Mouse (Mus musculus): Measurements from ENCODE around the gene Txnrd3.

Gene Txnrd3

DNA sequence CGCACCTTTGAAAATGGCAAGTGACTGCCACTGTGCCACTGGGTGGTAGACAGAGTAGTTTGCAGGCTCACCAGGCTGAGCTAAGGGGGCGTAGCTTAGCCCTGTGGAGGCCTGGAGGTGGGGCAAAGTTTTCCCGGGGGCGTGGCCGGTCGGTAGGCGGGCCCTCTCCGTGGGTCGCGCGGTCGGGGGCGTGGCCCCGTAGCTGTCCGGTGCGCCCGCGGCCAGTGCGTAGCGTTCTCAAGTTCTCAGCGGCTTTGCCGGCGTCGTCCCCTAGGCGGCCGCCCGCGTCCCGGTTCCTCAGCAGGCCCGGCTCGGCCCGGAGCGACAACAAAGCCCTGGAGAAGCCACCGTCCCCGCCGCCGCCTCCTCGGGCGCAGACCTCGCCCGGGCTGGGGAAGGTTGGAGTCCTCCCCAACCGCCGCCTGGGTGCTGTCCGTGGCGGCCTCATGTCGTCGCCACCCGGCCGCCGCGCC, at the start of gene Txnrd3:
Gene Txnrd3, plus strand, starts transcription at position 191 of the 473 bp plus-strand sequence.
- peak; percentile 81 to 89 for DNase-seq (ENCODE audit: low spot score in 2 of 2)

DNA sequence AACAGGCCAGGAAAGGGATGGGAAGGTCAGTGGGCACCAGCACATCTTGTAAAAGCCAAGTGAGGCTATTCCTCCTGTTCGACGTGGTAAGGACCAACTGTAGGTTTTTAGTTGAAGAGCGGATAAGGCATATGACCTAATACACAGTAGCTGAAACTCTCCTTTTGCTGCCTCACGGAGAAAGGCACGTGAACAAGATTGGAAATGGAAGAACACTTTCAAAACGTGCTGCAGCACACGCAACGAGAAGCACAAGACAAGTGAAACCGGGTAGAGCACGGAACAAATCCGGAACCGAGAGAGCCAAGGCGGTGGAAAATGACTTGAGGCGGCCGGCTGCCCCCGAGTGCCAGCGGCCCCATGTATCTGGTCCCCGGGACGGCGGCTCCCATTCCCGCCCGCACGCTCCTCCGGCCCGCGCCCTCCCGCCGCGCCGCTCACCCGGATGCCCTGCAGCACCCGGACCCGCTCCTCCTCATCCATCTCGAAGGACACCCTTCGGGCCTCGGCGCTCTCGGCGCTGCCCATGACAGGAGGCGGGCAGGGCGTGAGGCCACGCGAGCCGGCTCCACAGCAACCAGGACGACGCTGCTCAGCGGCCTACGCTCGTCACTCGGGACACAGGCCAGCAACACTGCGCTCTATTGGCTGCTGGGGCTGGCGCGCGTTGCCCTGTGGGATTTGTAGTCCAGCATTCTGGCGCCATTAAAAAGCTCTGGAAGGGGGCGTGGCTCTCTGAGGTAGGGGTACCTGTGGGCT, 48.6 kb upstream of the Txnrd3 start, which contains the start of gene Chchd6:
Gene Chchd6, minus strand, starts transcription at position 635 of the 759 bp plus-strand sequence.
- DNase-seq (ENCODE audit: low spot score in 2 of 2) = peak; percentile 83 to 87

DNA sequence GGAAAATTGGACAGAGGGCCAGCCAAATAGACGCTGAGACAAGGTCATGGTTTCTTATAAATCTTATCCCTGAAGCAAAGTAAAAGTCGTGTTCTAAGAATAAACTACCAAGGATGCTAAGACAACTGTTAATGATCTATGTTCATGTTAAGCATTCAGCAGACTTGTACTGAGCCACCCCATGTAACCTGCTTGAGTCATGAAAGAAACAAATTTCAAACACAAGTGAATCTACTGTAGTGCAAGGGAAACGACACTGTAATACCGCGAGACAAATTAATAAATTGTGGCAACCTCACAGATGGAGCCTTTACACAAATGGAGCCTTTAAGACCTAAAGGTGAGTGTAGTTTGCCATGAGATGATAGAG, 48.0 kb upstream of the Txnrd3 start:
- DNase-seq (ENCODE audit: low spot score in 2 of 2) = no peak

DNA sequence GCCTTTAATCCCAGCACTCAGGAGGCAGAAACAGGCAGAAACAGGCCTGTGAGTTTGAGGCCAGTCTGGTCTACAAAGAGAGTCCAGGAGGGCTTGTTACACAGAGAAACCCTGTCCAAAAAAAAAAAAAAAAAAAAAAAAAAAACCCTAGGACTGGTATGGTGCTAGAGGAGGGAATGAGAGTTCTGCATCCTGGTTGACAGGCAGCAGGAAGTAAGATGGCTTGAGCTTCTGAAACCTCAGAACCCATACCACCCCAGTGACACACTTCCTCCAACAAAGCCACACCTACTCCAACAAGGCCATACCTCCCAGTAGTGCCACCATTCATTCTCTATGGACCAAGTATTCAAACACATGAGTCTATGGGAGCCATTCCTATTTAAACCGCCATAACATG, 47.3 kb upstream of the Txnrd3 start:
- no peak for DNase-seq (ENCODE audit: low spot score in 2 of 2)

DNA sequence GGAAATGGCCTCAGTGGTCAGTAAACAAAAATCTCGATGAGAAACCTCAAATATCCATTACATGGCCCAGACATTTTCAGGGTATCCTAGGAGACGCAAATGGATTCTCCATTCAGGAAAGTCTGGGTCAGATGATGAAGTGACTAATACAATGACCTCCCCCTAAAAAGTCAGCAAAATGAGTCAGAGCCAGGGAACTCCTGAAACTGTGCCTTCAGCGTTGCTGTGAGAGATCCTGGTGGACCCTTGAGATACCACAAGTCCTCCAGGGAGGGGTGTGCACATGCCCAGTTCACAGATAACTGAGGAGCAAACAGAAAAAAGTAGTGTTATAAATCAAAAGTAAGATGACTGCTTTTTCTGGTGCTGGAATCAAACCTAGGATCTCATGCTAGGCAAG, 37.7 kb upstream of the Txnrd3 start:
- DNase-seq (ENCODE audit: low spot score in 2 of 2) = no peak

DNA sequence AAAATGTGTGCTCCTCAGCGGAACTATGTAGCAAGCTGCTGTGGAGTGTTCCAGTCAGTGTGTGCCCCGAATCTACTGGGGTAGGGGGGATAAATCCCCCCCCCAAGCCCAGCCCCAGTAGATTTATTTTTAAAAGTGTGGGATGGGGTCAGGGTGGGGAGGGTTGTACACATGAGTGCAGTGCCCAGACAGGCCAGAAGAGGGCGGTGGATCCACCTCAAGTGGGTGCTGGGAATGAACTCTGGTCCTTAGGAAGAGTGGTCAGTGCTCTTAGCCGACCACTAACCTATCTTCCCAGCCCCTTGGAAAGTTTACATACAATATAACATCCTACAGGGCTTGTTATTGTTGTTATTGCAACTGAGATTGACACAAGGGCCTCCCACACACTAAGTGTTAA, 35.8 kb upstream of the Txnrd3 start:
- DNase-seq (ENCODE audit: low spot score in 2 of 2) = peak in 1 of 2 experiments; percentile 17

DNA sequence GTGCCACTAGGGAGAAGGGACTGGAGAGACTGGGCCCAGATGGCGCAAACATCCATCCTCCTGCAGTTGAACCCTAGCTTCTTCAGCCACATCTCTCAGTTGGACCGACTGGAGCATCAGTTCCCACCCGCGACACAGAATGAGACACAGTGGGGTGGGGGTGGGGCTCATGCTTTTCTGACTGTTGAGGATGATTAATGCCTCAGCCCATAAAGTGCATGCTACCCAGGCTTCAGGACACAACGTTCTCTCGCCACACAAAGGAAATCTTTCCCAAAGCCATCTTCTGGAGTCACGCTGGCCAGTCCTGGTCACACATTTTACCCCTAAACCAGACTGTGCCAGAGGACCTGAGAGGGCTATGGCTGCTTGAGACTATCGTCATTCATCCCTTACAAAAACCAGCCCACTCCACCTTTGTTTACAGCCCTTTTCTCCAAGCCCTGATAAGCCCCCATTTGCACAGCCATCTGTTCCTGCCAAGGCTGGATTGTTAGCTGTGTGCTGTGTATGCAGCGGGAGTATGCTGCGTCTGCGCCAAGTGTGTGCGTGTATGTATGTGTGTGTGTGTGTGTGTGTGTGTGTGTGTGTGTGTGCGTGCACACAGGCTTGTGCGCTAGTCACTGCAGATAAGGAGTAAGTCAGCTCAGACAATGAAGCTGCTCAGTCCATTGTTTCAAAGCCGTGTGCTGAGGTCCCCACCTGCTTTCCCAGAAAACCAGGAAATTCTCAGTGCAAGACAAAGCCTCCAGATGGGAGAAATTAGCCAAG, 30.3 kb upstream of the Txnrd3 start:
- DNase-seq (ENCODE audit: low spot score in 2 of 2) = no peak

DNA sequence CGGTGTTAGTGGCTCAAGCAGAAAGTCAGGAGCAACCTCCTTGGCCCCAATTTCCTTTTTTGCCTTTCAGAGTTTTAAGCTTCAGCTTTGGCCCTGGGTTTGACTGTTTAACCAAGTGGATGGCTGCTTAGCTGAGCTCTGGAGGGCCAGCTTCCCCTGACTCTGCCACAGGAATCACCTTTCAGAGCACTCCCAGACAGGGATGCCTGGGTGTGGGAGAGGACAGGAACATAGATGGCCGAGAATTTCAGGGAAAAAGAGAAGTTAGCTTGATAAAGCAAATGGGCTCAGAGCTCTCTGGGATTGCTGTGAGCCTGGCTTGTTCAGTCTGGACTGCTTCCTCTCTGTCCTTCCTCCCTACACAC, 29.7 kb upstream of the Txnrd3 start:
- no peak for DNase-seq (ENCODE audit: low spot score in 2 of 2)

DNA sequence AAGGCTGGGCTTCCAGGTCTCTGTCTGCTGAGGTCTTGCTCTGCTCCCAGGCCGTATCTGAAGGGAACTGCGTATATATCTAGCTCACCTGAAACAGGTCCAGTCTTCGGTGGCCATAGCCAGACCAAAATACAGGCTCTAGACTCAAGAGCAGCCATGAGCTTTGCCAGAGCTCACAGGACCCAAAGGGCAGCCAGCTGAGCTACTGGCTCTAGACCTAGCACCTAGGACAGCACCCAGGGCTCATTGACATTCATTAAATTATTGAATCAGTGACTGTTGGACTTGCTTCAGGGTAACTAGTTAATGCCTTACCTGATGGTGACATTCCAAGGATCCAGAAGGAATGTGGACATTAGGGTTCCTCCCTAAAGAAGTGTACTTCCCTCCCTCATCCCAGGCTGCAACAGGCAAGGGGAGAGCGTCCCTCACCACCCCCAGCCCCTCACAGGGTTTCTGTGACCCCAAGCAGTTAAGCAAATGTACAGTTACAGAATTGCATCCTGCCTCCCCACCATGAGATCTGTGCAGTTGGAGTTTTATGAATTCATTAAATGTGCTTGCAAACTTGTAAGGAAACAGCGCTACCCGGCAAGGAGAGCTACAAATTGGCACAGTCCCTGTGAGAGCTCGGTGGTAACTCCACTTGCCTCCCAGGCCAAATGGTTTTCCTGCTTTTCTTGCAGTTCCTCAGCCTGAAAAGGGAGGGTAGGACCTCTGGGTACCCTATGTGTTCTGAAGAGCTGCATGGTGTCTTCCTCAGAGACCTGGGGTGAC, 29.0 kb upstream of the Txnrd3 start:
- DNase-seq (ENCODE audit: low spot score in 2 of 2) = no peak

DNA sequence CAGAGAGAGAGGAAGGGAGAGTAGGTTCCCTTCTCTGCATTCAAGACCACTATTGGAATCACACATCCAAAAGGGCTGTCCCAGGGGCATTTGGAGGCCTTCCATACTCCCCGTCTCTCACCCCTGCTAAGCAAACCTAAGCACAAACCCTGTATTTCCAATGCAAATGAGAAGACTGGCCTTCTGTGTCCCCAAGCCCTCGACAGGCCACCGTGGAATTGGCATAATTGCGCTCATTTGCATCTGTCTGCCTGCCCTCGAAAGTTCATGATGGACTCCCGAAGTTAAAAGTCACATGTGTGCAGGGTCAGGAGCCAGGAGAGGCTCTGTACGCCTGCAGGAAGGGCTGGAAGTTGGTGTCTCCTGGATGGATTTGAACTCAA, 28.4 kb upstream of the Txnrd3 start:
- DNase-seq (ENCODE audit: low spot score in 2 of 2) = no peak

DNA sequence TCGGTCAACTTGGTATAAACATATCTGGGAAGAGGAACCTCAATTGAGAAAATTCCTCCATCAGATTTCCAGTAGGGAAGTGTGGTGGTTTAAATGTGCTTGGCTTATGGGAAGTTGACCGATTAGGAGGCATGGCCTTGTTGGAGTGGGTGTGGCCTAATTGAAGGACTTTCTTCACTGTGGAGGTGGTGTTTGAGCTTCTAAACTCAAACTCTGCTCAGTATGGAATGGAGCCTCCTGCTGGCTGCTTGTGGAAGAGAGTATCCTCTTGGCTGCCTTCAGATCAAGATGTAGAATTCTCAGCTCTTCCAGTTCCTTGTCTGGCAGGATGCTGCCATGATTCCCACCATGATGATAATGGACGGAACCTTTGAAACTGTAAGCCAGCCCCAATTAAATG, 21.1 kb upstream of the Txnrd3 start:
- DNase-seq (ENCODE audit: low spot score in 2 of 2) = no peak

DNA sequence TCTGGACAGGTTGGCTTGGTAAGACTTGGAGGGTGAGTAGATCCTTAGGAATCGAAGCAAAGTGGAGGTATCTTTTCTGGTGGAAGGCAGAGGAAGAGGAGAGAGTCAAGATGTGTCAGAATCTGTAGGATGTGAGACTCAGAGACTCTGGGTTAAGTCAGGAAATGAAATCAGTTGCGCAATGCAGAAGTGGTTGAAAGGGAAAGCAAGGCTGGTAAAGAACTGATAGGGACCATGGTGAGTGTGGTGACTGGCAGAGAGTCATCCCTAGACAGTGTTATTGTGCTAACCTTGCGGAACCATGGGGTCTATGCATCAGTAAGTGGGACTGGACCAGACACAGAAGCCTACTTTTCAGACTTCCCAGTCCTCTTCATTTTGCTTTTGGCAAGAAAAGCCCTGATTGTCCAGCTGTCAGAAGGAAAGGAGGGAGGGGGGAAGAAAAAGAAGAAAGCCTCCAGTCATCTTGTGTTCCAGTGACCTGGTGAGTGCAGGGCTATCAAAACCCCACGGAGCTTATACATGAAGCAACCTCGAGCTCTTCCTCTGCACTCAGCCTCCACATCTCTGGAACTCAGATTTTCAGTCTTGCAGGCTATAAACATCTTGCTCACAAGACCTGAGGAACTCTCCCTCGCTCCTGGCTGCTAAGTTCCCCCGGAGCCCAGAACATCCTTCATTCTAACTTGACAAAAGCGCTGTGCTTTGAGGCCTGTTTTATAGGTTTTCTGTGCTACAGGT, 15.6 kb upstream of the Txnrd3 start:
- no peak for DNase-seq (ENCODE audit: low spot score in 2 of 2)

DNA sequence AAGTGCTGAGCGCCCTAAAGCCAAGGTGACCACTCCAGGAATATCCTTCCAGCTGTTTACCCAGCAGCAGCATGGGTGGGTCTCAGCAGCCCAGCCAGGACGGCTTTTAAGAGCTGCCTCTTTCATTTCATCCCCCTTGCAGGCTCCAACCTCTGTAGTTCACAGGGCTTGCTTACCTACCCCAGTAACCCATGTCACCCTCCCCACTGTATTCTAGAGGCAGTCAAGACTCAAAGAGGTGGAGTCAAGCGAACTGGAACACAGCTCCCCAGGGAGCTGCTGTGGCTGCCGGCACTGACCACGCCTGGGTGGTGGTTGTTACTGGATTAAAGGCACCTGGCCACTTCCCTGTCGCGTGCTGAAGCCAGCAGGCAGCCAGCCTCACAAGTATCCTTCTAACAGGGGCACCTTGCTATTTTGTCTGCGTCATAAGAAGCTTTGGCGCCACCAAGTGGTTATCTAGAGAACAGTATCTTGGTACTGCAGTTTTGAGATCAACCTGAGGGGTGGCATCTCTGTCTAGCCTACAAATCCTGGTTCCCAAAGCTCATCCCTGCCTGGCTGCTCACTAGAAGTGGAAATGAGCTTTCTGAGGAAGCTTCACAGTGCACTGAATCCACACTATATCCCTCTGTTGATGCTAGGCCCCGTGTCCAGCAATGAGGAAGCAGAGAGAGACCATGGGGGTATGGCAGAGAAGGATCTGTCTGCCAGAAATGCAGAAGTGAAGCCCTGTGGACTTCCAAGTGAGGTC, 11.8 kb upstream of the Txnrd3 start:
- DNase-seq (ENCODE audit: low spot score in 2 of 2) = peak; percentile 39 to 69

DNA sequence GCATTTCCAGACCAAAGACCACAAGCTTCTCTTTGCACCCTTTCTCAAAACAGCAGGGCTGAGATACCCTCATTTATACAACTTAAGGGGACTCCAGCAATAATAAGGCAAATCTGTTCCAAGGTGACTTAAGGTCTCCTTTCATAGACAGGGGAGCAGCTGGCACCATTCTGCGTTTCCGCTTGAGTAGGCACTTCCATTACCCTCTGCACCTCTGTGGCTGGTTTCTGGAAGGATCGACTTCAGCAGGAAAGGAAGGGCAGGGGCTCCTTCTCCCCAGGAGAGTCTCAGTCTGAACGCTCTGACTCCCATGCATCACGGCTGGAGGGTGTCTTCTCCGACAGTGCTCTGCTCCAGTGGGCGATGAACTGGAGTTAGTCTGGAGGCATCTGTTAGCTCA, 10.7 kb upstream of the Txnrd3 start:
- no peak for DNase-seq (ENCODE audit: low spot score in 2 of 2)

DNA sequence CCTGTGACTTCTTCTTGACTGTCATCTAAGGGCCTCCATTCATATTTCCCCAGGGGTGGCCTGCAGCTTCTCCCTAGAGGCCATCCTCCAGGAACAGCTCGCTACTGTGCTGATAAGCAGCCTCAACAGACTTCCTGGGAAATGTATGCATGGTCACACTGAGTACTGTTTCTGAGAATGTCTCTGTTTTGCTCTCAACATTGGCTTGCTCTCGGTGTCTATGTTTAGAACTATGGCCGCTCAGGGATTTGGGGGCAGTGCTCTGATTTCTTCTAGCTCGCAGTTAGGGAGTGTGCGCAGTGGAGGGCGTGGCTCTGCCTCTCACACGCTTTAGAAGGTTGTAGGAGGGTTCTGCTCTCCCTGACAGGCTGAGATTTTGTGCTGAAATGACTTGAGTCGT, 9.4 kb upstream of the Txnrd3 start:
- DNase-seq (ENCODE audit: low spot score in 2 of 2) = no peak

DNA sequence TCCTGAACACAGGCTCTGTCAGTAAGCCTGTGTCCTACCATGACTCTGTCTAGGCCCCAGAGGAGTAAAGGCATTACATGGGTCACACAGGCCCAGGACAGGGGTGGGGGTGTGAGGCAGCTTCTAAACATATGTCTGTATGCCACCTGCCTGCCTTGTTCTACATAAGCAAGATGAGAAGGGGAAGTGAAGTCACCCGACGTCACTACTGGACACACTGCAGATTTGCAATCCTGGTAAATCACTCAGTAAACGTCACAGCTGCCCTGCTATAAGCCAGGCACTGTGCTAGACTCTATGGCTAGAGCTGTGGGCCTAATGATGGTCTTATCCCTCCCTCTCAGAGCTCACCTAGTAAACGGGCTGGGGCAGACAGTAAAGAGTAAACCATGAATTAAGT, 5.8 kb upstream of the Txnrd3 start:
- no peak for DNase-seq (ENCODE audit: low spot score in 2 of 2)

DNA sequence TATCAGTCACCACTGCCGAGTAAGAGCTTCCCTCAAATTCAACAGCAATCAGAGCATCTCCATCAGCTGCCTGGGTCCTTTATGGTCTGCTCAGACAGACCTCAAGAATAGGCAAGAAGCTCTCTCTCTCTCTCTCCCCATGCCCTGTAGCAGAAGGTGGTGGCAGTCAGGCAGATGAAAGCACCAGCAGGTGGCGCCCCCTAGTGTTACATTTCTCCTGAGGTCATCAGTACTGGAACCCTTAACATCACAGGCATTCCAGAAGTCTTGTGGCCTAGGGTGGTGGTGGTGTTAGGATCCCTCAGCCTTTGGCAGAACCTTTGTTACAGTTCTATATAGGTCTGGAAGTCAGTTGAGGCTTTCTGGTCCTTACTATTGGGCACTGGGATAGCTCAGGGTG, 4.8 kb upstream of the Txnrd3 start:
- peak; percentile 12 to 49 for DNase-seq (ENCODE audit: low spot score in 2 of 2)

DNA sequence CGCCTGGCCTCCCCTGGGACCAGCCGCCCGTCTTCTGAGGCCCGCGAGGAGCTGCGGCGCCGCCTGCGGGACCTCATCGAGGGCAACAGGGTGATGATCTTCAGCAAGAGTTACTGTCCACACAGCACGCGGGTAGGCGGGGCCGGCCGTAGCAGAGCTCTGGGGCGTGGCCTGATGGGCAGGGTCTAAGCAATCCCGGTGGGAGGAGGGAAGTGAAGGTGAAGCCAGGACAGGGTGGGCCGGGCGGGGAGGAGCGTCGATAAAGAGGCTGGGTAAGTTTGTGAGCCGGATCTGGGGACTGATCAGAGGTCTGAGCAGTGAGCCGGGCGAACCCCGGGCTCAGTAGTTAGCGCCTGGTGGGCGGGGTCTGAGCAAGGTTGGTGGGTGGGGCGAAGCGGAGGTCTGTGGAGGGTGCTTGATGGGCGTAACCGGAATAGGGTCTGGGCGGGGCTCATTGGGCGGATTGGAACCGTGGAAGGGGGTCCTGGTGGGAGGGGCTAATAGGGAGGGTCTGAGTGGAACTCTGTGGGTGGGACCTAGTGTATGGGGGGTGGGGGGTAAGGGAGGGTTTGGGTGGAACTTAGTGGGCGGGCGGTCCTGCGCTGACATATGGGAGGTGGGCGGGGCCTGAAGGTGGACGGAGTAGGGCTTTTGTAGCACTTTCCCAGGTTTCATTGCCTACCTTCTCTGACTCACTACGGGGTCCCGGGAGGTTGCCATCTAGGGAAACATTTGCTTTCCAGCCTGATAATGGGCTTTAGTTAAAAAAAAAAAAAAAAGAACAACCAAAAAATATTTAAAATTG, 685 bp downstream of the Txnrd3 start:
- peak; percentile 77 to 83 for DNase-seq (ENCODE audit: low spot score in 2 of 2)

DNA sequence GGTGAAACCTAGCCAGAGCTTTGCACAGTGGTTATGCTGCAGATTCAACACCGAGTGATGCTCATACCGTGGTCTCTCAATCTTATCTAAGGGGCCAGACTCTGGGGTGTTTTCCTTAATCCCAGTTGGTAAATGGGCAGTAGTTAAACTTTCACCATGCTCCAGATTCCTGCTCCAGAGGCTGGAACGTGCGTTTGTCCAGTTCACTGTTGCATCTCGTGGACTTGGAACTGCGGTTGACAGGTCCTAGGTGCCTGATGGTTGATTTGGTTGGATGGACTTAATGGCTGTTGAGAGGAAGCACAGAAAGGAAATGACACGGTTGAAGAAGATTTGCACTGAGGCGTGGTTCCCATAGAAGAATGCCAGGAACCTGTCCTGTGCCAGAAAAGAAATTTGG, 6.1 kb downstream of the Txnrd3 start:
- DNase-seq (ENCODE audit: low spot score in 2 of 2) = no peak

DNA sequence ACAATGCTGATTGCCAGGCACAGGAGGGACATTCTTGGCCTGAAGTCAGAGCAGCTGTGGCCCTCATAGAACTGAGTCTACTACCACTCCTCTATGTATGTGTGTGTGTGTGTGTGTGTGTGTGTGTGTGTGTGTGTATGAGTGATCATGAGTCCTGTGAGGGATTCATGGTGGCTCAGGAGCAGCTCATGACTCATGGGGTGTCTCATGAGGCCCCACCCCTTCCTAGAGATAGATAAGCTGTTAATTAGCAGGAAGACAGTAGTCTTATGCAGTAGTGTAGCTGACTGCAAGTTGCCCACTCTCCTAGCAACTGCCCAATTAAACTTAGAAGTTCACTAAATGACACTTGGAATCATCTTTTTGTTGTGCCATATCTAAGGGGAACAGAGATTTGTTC, 8.0 kb downstream of the Txnrd3 start:
- no peak for DNase-seq (ENCODE audit: low spot score in 2 of 2)

Data from thymus, postnatal 10 days (tissue).